Mouse (Mus musculus): ENCODE measurements around the gene Psapl1.

DNA sequence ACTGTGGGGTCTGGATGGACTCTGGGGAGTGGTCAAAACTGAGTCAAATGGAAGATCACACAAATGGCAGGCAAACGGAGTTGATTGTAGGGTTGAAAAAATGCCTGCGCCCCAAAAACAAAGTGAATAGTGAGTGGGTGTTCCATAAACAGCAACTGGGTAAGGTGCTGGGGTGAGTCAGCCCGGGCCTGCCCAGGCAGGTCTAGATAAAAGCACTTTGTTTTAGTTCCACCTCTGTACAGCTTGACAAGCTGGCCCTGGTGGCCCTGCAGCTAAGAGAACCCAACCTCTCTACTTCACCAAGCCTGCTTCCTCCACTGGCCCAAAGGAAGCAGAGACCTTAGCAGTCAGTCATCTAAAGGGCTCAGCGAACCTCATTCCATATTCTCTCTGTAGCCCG lies 1.0 kb upstream of the Psapl1 start:
- TF ChIP-seq CTCF (IDR thresholded peaks at IDR 0.05; ENCODE audit: extremely low read depth, insufficient read depth, low read length) (no peak), POLR2A (IDR thresholded peaks at IDR 0.05; ENCODE audit: extremely low read depth, insufficient read depth, low read length) (no peak)
